Mouse (Mus musculus) brain, adult 10 weeks (tissue): Measurements from ENCODE around the gene Lipo1. TPM values are rescaled to one million over a fixed set of nuclear protein-coding genes. Genes with fewer than 3 reads are reported as not detected.

ENCODE experiments used
- polyA plus RNA-seq: library from polyadenylated mRNA; stranded (reverse); fragments of 350-450 nt; fragmentation: Illumina TruSeq; extraction: RNeasy Lipid Tissue Mini Kit (QIAGEN cat#74804); gene quantifications from one replicate; pipeline ENCODE4 v1.2.3, GENCODE M21; 2015; ENCODE audit warnings: low read depth, low replicate concordance

Gene Lipo1
- not detected for polyA plus RNA-seq

GRCm38 (mm10) chr19:33787359-33787758 is at the start of gene Lipo1:
Lipo1 (minus strand) TSS chr19:33787459.

DNA sequence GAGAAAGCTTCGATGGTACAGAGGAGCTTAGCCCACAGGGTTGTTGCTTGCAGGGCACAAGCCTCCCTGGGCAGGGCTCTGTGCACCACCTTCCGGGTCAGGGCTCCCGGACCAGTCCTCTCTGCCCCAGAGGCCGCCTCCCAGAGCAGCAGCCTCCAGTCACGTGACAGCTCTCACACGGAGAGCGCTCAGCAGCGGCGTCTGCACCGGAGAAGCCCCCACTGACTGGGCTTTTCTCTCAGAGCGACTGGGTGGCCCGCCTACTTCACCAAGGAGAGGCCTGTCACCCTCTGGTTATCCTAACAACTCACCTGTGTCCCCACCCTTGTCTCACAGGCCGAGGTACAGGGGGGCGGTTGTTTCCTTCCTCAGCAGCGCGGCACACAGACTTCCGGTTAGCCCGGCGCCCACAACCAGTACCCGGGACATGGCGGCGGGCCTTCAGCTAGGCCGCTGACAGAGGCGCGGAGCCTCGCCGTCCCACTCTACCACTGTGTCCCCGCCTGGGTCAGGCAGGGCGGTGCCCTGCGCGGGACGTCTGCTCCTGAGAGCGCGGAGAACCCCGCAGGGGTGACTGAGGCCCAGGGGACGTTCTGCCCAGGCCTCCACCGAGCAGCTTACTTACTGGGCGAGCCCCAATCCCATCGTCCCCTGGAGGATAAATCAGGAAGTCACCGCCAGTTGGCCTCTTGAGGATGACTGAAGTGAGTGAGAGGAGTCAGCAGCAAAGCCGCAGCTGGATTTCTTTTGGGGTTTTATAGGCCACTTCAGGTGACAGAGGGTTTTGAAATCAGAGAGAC is 25.8 kb downstream of the Lipo1 start, which contains the start of gene Lipo3:
Gene Lipo3, minus strand, starts transcription at position 665 of the 800 bp plus-strand sequence.

DNA sequence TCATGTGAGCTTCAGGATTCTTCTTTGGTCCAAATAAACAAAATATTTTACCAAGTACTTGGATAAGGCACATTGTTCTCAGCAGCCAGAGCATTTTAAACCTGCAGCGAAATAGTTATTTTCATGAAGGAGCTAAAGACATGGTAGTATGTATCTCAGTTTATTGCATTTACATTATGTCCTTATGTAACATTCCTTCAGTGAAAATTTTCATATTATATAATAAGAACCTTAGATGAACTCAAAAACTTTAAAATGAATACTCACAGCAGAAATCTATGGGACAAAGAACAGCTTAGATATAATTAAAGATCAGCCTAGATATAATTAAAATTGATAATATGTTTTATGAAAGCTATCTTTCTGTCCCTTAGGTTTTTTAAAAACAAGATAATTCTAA is 36.0 kb downstream of the Lipo1 start, which contains the start of gene Lipo2:
Gene Lipo2, minus strand, starts transcription at position 101 of the 400 bp plus-strand sequence.

Other genes starting within 250 kb of the Lipo1 start
- gene Gm8978, start 162.2 kb downstream of the Lipo1 start, polyA plus RNA-seq = not detected
- 0.30 TPM for gene Lipo2, start 36.1 kb downstream of the Lipo1 start, polyA plus RNA-seq
- gene Lipo3, start 25.5 kb downstream of the Lipo1 start, polyA plus RNA-seq = 9.0 TPM
- not detected for gene Lipf, start 173.7 kb upstream of the Lipo1 start, polyA plus RNA-seq
- not detected for gene Lipk, start 220.8 kb upstream of the Lipo1 start, polyA plus RNA-seq